Mouse (Mus musculus): Measurements from ENCODE around the gene Aipl1.

The Aipl1 gene

DNA sequence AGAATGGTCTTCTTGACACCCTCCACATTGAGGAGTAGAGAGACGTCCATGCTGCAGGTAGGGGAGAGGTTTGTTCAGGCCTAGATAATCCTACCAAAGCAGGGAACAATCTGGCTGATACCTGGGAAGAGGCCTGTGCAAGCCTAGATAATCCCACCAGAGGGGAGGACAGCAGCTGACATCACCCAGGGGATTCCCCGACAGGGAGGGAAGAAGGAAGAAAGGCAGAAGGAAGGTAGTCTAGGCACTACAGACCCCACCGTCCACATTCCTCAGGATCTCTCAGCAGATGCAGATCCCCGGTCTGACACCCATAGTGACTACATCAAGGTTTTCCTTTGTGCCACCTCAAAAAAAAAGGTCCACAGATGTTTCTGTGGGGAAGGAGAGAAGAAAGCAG lies at the start of gene Aipl1:
Gene Aipl1 (minus strand): TSS at position 101 of the 400 bp plus-strand sequence.
- DNase-seq (ENCODE audit: low read depth): no peak

DNA sequence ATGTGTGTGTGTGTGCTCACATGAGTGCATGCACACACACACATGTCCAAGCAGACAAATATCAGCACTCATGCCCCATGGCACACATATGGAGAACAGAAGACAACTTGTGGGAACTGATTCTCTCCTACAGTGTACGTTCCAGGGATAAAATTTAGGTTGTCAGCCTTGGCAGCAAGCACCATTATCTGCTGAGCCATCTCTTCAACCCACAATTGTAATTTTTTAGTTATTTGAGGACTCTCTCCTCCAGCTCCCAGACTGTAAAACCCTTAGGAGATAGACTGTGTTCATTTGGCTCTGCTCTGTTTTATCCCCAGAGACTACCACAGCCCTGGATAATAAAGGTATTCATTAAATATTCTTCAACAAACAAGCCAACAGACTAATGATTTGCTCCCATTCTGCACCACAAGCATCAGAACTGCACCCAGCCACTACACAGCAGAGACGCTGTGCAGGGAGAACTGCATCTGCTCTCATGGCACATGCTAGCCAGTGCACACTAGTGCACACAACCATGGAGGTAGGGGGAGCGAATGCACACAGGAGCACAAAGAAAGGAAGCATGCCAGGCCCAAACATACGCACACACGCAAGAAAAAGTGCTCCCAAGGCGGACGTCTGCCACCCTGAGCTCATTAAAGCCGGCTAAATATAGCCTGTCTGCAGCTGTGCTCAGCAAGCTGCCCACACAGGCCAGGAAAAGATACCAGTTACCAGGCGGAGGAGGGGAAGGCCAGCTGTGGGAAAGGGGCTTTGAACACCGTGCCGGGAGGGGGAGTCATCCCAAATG lies 49.1 kb upstream of the Aipl1 start:
- DNase-seq (ENCODE audit: low read depth): no peak

DNA sequence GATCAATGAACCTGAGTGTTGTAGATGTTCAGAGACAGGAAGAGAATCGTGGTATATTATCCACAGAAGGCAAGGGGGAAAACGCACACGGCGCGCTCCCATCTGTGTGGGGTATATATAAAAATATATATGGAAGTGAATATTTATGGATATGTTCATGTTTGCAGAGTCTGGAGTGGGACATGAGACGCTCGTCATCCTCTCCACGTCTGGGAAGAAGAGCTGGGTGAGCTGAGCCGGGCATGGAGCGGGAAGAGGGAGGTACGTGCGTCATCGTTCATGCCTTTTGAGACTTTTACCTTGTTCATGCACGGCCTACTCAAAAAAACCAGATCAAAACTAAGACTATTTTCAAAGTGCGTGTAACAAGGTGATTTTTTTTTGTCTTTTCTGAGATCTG lies 47.0 kb upstream of the Aipl1 start:
- DNase-seq (ENCODE audit: low read depth): no peak

DNA sequence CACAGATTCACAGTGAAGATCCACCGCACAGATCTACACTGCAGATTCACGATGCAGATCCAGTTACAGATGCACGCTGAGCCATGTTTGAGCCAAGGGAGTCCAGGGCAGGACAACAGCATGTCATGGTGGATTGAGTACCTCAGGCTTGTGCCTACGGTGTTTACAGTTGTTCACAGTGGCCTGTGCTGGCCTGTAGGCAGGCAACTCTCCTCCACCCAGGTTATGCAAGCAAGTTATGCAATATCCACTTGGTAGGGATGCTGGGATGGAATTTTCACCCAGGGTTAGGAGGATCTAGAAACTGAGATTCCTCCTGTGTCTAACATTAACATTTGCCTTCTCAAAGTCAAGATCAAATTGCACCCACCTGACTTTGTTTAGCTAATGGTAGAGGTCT lies 45.3 kb upstream of the Aipl1 start:
- DNase-seq (ENCODE audit: low read depth): no peak

DNA sequence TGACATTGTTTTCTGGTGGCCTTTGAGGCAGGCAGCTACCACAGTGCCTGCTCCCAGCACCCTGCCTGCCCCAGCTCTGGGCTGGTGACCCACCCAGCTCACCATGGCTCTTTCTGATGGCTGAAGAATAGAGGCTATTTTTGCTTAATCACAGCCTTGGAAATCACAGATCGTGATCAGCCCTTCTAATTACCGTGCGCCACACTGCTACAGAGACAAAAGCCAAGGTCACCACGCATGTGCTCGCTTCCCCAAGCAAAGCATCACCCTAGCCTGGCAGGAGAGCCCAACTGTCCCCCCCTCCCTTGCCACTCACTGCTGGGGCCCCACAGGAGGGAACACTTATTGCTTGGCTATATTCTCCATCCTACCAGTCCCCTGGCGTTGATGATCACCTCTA lies 43.2 kb upstream of the Aipl1 start:
- no peak for DNase-seq (ENCODE audit: low read depth)

DNA sequence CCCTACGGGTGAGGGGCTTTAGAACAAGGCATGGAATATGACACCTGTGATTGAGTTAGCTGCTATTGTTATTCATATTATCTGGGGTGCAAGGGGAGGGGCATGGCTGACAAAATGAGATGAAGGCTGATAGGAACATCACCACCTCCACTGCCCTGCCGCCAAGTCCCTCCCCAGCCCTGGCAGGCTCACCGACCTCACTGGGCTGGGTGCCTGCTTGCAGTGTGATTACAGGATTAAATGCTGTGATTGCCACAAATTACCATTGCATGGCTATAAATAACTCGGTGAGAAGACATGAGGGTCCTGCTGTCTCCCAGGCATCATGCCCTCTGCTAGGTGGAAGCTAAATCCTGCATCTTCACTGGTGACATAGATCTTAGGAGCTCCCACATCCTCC lies 41.3 kb upstream of the Aipl1 start:
- DNase-seq (ENCODE audit: low read depth): no peak

DNA sequence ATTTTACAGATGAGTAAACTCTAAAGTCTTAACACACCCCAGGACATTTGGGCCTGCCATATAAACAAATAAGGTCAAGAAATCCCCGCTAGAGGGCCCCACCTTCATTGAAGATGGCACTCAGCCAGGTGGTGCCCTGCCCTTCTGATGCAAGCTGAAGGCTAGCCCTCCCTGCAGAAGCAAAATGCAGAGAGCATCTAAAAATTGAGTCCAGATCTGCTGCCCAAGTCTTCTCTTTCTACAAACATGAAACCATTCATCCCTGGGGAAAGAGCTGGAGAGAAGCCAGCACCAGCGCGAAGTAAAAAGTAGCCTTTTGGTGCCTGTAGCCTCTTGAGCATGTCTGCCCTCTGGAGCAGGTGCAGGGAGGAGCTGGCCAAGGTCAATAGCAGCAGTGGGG lies 40.7 kb upstream of the Aipl1 start:
- no peak for DNase-seq (ENCODE audit: low read depth)

DNA sequence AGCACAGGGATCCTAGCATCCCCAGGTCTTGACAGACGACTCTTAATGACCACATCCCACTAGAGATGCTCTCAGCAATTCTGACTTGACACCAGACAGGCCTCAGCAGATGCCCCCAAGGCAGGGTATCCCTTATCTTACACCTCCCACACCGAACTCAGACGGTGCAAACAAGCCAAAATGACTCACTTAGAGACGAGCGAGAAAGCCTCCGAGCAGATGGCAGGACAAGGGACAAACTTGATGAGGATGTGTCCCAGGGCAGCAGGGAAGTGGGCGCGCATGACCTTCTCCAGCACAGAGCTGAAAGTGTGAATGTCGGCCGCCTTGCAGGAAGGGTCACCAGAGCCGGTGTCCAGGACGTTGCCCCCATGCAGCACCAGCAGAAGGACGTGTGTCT lies 36.9 kb upstream of the Aipl1 start:
- no peak for DNase-seq (ENCODE audit: low read depth)

DNA sequence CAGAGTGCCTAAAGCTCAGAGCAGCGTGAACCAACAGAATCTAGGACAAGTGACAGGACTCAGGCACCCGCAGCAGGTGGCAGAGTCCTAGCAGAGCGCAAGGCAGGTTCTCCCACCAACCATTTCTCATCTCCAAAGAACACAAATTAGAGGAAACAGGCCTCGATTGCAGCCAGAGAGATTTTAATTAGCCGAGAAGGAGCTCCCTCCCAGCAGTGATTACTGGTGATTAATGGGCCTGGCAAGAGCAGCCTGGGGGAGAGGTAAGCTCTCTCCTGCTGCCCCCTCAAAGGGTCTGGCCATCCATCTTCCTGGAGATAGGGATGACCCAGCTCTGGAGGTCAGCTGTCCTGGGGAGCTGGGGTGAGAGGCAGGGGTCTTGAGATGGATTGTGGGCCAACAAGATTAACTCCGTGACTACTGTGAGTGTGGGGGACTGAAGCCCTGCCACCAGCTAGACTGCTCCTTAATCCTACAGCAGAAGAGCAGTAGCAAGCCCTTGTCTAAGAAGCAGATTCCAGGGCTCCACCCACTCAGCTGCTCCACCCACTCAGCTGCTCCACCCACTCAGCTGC lies 35.1 kb upstream of the Aipl1 start:
- no peak for DNase-seq (ENCODE audit: low read depth)

DNA sequence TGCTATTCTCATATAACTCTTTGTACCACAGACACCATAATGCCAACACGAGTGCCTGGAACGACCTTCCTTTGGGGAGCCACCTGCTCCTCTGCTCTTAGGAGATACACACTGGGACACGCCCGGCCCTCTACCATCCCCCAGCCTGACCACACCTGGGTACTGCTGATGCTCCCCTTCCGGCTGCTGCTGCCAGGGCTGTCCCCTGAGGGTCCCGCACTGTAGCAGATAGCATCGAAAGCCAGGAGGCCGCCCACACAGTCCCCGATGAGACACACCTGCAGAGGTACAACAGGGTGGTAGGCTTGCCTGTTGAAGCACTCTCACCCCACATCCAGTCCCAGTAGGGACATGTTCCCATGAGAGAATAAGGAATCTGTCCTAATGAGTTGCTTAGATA lies 33.4 kb upstream of the Aipl1 start:
- DNase-seq (ENCODE audit: low read depth): no peak

DNA sequence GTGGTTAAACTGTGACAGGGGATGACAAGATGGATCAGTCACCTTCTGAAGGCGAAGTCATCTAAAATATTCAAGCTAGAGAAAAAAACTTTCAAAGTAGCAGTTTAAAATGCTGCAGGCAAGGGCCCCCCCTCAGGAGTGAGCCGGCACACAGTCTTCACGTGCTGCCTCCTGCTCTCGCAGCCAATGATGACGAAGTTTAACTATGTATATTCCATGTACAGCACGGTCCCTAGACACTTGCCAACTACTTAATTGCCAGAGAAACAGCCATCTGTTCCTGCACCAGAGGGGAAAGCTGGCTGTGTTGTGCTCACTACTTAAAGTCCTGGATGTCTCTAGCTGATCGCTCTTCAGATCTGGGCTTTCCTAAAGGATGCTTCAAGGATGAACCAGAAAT lies 30.7 kb upstream of the Aipl1 start:
- no peak for DNase-seq (ENCODE audit: low read depth)

DNA sequence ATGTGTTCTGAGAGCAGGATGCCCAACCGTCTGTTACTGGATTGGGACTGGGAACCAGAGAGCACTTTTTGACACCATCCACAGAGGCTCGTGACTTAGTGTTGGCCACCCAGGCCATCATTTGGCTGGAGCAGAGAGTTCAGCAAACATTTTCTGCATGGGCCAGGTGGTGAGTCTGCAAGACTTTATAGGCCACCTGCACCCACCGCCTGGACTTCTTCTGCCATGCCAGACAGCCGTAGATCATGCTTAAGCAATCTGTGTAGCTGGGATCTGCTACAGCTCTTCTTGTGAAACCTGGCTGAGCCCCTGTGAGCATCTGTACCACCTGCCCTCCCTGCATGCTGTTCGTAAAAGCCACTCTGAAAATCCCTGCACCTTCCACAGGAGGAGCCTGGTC lies 30.0 kb upstream of the Aipl1 start:
- DNase-seq (ENCODE audit: low read depth): no peak

DNA sequence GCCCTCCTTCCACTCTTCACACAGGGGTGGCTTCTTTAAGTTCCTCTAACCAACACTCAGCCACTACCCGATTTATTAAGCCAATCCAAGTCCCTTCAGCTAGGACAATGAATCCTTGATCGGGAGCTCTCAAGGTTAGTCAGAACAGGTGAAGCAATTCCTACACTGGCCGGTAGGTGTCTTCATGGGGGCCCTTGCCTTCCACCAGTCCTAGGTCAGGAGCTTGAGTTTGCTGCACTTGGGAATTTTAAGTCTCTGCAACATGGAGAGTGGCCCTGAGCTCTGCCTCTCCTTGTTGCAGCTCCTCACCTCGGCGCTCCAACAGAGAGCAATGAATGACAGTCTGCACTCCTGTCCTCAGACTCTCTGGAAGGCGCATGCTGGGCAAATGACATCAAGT lies 29.0 kb upstream of the Aipl1 start:
- DNase-seq (ENCODE audit: low read depth): no peak

DNA sequence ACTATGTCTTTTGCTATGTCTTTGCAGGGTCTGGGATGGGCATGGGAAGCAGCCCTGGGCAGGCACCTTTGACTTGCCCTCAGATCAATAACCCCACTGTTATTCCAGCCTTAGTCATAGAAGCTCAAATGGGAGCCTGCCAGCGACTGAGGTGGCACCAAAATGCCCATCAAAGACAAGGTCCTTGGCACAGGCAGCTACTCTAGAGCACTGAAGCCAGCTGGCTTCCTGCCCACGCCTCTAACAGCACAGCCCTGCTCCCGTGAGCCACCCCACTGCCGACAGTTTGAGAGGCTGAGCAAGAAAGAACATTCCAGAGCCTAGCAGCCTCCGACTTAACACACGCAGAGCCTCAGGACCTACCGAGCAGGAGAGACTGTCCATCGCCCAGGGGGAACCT lies 27.8 kb upstream of the Aipl1 start:
- no peak for DNase-seq (ENCODE audit: low read depth)

DNA sequence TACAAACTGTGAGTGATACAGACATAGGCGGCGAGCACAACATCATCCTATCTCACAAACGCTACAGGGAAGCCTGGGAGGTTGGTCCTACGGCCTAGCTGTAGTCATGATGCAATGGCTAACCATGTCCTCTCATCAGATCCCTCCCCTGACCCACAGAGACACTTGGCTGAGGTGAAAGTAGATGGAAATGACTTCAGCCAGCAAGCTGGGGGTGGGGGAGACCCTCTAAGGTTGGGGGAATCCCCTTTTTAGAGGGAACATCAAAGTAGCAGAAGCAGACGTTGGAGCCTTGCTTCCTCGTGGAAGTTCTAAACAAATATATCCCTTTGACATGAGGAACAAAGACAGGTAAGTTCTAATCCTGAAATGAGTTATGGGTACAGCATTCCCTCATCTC lies 27.1 kb upstream of the Aipl1 start:
- DNase-seq (ENCODE audit: low read depth): no peak

DNA sequence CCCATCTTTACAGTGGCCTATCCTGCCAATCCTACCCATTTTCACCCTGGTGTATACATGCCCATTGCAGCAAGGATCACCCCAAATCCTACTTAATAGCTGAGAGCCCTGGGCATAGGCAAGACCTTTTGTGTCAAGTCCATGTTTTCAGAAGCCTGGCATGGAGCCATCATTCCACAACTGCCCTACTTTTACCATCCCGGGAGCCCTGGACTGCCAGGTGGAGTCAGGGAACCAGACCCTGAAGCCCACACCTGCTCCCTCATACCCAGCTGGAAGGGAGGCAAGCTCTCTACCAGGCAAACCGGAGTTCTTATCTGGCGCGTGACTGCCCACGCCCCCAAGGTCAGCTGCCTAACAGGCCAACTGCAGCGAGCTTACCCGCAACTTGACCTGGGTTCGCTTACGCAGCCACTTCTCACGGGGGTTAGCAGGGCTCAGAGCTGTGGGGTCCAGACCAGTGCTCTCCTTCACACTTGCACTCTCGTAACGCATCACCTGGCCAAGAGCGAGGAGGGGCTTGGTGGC lies 23.8 kb upstream of the Aipl1 start:
- no peak for DNase-seq (ENCODE audit: low read depth)

DNA sequence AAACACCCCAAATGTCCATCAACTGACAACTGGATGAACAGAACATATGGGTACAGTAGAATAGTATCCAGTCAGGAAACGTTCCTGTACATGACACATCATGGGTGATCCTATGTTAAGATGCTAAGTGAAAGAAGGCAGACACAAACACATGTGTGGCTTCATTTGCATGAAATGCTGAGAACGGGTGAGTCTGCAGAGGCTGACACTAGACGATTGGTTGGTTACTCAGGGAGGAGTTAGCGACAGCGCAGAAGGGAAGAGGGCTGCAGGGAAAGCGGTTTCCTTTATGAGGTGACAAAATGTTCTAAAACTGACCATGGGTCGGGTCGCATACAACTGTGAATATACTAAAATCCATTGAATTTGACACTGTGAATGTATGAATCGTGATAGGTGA lies 23.1 kb upstream of the Aipl1 start:
- no peak for DNase-seq (ENCODE audit: low read depth)

DNA sequence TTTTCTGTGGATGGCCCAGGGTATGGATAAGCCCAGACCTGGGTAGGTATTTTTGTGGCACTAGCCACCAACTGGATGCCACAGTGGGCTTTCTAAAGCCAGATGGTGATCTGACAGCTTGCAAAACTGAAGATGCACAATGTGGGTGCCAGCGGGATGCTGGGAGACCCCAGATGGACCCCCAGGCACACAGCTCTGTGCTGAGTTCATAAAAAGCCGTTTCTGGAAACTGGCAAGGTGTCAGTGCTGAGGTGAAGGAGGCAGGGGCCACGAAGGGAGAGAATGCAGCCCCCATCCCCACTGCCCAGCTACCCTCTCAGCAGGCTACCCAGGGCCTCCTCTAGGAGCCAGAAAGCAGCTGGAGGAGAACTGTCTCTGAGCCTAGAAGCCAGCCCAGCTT lies 19.9 kb upstream of the Aipl1 start:
- DNase-seq (ENCODE audit: low read depth): no peak

DNA sequence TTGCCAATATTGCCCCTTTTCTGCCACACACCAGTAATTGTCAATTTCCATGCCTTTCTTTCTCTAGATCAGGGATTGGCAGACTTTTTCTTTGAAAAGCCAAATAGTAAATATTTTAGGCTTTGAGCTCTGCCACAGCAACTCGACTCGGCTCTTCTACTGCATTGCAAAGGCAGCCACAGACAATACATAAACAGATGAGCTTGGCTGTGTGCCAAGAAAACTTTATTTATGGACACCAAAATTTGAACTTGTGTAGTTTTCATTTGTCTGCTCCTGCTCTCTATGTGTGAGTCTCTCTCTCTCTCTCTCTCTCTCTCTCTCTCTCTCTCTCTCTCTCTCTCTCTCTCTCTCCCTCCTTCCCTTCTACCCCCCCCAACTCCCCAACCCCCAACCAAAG lies 17.9 kb upstream of the Aipl1 start:
- DNase-seq (ENCODE audit: low read depth): no peak

DNA sequence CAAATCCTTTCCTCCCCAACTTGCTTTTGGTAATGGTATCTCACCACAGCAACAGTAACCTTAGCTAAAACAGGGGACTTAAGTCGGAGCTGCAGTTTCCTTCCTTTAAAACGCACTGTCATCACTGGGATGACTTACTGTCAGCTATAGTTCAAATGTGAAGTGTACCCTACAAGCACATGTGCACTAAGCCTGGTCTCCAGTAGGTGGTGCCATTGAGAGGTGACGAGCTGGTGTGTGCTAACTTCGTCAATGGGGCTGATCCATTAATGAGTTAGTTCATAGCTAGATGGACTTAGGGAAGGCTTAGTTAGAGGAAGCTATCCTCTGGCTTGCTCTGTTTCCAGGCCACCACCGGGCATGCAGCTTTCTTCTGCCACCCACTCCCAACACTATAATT lies 15.3 kb upstream of the Aipl1 start:
- no peak for DNase-seq (ENCODE audit: low read depth)

DNA sequence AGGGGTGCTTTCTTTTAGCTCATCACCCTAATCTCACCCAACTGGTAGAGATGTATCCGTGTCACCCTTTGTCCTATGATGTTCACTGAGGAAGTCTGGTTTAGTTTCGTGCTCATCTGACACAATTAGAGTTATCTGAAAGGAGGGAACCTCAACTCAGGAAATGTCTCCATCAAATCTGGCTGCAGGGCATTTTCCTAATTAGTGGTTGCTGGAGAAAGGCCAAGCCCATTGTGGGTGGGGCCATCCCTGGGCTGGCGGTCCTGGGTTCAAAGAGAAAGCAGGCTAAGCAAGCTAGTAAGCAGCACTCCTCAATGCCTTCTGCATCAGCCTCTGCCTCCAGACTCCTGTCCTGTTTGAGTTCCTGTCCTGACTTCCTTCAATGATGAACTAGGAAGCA lies 14.9 kb upstream of the Aipl1 start:
- DNase-seq (ENCODE audit: low read depth): no peak

DNA sequence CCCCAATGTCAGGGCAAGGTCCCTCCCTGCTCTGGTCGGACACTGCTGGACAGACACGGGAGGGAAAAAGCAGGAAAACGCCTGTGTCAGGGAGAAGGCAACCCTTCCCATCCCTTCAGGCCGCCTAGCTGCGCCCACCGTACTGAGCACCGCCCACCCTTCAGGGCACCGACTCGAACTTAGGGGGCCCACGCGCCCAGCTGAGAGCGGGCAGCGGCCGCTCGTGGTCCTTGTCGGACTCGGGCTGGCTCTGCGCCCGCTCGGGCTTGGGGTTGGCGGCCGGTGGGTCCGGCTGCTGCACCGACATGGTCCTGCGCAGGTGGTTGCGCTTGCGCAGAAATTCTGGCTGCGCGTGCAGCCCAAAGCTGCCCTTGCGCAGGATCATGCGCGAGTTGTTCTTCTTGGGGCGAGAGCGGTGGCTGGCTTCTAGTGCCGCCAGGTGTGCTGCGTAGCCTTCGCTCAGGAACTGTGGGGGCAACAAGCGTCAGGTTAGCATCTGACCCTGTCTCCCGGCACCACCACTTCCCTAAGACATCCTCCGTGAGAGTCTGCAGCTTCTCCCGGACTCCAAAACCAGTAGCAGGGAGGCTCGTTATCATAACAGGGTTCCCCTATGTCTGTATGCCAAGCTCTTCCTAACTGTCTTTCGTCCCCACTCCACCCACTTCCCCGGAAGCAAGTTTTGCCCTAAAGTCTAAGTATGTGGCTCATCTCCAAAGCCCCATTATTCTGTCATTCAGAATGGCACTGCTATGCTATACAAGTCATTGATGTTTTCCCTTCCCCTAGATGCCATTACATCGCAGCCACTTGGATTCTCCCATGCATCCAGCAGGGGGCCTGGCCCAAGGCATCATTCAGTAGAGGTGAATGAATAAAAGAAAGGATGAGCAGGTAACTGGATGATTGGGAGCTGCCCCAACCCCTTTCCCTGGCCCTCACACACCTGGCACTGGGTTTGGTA lies 13.9 kb upstream of the Aipl1 start:
- no peak for DNase-seq (ENCODE audit: low read depth)
